Mouse (Mus musculus) gonadal fat pad, adult 2 months (tissue): ENCODE measurements around the gene Sipa1l1. TPM values are rescaled to one million over a fixed set of nuclear protein-coding genes. Genes with fewer than 3 reads are reported as not detected.
"Not testable (repeated sequence)": the region's sequence is repeated elsewhere in the genome, so short reads cannot be mapped to it uniquely, and the experiment has no call there.

ENCODE experiments used
- DNase-seq: peaks from one replicate; pipeline ENCODE4 v3.0.0-alpha.2; 2012; ENCODE audit warnings: low read depth
- polyA plus RNA-seq: library from polyadenylated mRNA; depleted of rRNA; stranded (reverse); fragments of >200 nt; gene quantifications from 2 replicates; pipeline ENCODE4 v1.2.3, GENCODE M21; 2012

The Sipa1l1 gene
- polyA plus RNA-seq, 1 experiment = 26.8 TPM

DNA sequence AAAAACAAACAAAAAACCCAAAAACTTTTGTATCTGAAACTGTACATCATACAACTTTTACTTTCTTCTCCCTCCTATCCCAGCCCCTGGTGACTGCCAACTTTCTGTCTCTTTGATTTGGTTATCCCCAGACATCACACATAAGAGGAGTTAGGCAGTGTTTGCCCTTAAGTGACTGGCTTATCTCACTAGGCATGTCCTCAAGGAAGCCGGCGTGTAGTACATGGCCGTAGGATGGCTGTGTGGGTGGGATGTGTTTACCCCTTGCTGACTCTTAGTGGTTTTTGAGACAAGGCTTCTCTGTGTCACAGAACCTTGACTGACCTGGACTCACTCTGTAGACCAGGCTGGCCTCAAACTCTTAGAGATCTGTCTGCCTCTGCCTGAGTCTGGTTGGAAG is 6.6 kb downstream of the Sipa1l1 start:
- no peak for DNase-seq

DNA sequence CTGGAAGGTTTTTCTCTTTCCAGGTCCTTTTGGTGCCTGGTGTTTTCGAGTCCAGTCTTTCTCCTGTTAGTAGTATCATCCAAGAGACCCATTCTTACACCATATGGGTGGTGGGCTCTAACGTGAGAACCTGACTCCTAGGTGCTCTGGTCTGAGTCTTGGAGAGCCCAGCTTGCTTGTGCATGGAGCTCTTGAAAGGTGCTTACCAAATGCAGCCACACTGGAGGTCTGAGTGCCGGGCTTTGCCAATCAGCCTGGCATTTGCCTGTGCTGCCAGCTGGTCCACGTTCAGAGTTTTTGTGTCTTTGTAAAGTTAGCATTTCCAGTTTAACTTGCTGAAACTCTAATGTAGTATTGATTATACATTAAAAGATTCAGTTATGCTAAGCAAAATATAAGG is 9.5 kb downstream of the Sipa1l1 start:
- no peak for DNase-seq

DNA sequence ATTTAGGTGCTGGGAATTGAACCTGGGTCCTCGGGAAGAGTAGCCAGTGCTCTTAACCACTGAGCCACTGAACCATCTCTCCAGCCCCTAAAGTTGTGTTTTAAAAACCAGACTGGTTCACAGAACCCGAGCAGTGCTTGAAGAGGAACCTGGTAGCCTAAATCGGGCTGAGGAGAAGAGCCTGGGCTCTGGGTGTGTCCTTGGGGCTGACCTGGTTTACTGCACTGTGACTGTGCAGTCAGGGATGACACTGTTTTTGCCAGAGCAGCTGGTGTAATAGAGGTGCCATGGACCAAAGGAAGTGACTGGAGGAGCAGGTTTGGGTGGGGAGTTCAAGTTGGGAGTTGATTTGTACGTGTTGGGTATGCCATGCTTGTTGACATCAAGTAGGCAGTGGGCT is 10.5 kb downstream of the Sipa1l1 start:
- DNase-seq = no peak

DNA sequence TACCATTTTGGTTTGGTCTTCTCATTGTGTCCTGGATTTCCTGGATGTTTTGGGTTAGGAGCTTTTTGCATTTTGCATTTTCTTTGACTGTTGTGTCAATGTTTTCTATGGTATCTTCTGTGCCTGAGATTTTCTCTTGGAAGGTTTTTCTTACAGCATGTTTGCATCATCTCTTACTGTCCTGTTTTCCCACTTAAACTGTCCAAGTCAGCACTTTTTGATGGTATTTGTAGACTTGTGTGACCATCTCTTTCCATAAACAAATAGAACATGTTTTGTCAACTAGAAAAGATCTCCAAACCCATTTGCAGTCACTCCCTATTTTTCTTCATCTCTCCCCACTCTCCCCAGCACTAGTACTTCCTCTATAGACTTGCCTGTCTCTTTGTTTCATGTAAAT is 17.0 kb downstream of the Sipa1l1 start:
- DNase-seq = not testable (repeated sequence)

DNA sequence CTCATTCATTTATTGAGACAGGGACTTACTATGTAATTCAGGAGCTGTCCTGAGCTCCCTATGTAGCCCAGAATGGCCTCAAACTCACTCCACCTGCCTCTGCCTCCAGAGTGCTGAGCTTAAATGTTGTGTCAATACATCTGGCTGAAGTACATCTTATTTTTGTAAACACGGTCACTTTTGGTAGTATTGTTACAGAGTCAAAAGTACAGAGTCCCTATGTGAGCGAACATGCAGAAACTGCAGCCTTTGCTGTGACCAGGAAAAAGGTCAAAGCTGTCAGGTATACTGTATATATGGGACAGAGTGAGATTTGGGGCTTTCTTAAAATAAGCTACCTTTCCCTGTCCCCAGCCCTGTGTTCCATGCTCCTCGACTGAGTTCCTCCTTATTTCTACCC is 17.6 kb downstream of the Sipa1l1 start:
- DNase-seq = no peak

DNA sequence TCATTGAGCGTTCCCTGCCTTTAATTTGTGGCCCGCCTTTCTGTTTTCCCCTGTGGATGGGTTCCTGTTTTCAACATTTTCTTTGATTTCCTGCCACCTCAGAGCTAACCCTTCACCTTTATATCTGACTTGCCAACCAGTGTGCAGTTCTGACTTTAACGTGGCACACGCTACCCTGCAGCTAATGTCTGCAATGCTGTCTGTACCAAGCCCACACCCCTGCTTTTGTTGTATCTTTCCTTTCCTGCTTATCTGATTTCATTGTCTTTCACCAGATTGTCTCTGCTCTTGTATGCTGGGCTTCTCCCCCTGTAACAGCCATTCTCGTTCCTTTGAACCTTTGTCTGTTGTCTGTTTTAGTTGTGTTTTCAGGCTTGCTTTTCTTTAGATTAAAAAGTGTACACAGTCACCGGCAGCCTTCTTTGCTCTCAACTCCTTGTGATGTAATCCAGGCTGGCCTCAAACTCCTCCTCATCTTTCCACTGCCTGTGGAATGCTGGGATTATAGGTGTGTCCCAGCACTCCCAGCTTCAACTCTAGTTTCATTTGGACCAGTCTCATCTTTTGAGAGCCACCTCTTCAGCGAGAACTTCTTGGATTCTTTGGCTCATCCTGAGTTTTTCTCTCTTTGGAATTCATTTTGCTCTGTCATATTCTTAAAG is 18.2 kb downstream of the Sipa1l1 start:
- no peak for DNase-seq

DNA sequence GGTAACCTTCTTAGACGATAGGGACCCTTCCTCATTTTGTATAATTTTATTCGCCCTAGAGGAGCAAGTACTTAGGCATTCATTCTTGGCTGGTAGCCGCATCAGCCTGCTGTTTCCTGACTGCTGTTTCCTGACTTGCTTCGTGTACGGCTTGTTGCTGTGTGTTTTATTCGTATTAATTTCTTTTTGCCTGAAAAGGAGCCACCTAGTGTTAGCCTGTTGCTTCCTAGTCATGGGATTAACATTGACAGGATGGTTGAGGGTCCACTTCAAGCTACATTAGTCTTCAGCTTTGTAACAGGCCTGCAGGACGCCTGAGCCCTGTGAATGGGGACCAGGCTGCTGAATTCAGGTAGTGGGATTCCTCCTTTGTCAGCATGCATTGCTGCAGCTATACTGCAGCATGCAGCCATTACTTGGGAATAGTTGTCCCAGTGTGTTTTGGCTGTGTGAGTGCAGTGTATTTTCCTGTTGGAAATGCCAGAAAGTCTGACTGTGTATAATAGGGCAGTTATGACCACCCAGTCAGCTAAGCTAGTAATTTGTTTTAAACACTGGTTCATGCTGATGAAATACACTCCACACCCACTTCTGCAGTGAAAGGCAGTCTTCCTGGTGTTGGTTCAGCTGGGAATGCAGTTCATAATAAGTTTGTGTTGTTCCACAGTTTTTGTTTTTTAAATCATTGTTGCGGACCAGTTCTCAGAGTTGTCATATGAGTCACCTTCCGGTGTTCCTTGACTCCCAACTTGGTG is 19.4 kb downstream of the Sipa1l1 start:
- no peak for DNase-seq

DNA sequence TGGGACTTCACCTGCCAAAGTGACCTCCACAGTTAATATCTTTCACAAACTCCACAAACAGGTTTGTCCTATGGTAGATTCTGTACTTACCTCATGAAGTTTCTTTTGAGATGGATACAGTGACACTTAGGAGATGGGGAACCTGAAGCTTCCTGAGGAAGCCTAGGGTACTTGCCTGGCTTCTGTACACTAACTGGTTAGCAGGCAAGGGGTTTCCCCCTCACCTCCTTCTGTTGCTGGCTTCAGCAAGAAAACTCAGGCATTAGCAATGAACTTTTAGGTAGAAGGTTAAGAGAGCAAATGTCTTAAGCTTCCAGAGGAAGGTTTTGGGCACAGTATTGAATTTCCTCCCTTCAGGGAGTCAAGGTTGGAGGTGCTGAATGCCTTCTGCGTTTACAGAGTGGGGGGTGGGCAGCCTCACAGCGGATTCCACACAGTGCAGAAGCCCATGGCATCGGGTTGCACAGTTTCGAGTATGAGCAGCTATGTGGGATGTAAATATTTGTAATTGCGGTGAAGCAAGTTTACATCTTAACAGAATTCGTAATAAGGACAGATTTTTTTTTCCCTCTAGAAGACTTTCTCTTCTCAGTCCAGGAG is 20.1 kb downstream of the Sipa1l1 start:
- DNase-seq = no peak

DNA sequence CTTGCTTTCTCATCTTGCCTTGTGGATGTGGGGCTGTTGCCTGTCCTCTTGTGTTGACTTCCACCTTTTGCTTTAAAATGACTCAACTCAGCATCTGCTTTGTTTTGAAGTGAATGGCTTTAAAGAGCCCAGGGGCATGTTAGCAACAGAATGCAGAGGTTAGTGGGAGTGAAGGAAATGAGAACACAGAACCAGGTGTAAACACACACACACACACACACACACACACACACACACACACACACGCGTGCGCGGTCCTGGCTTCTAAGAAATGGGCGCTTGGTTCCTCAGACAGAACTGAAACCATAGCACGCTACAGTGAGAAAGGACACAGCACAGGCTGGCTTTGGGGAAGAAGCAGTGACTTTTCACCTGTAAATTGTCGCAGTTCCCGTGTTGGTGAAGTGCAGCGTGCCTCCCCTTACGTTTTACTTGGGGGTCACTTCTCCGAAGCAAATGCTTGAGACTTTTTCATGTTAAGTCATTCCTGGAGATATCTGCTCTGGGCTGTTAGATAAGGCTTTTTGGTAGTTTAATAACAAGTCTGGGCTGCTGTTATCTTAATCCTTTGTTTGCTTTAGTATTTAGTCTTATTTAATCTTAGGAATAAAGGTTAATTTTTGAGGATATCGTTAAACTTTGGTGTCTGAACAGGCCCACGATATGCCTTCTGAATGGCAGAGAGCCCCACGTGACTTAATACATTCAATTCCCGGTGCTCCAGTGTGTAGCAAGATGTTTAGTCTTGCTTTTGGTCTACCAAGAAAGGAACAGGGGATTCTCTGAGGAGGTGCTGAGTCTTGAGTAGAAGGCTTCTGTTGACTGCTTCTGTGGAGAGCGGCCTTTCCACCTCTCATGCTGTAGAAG is 20.8 kb downstream of the Sipa1l1 start:
- DNase-seq = no peak

DNA sequence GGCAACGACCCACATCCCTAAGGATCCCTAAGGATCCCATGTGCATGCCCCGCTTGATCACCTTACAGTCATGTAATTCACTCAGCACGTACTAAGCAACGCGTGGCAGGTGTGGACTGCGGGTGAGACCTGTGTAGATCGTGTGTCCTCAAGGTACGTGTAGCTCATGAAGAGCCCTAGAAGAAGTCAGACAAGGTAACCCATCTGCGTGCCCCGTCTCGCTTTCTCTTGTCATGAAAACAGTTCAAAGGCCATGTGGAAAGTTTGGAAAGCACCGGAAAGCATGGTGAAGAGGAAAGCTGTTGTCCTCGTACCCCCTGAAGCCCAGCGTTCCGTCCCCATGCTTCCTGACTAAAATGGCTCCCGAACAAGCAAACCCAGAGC is 21.5 kb downstream of the Sipa1l1 start:
- DNase-seq = no peak

DNA sequence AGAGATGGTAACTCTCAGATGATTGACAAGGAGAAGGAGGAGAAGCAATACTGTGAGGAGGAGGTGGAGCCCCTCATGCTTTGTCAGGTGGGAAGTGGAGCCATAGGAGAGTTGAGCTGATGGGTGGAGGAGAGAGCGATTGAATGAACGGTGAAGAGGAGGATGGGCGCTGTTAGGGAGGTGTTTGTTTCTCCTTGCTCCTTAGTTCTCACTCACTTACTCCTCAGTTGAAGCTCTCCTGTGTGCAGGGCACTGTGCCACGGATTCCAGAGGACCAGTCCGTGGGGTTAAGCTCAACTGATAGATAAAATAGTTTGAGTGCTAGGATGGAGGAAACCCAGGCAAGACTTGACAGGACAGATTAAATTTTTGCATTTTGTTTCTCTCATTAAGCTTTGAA is 22.6 kb downstream of the Sipa1l1 start:
- no peak for DNase-seq

DNA sequence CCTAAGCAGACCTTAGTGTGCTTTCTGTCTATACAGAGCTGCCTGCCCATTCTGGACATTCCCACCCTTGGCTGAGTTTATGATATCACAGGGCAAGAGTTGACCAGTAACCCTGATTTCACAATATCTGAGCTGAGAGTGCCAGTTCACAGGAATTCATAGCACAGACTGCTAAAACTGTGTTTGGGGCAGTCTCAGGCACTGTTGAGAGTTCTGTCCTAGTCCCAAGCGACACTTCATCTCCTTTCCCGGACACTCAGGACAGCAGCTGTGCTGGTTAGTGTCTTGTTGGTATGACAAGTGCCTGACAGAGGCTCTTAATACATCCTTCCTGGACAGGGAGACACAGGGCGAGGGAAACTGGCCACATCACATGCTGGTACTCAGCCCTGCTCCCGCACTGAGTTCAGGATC is 23.5 kb downstream of the Sipa1l1 start:
- DNase-seq = no peak

DNA sequence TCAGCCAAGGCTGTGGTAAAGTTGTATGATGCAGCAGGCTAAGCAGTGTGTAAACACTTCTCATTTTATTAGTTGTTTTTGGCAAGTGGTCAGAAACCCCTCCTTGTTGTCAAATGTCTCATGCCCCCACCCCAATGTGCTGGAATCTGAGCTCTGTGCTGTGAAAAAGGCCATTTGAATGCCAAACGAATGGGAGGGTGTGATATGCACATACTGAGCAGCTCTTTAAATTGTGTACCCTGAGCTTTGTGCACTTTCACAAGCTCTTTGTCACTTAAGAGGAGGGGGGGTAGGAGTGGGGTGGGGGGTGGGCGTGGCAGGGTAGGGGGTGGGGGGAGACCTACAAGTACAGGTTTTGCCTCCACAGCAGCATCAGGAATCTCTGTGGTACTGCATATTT is 24.4 kb downstream of the Sipa1l1 start:
- DNase-seq = no peak

DNA sequence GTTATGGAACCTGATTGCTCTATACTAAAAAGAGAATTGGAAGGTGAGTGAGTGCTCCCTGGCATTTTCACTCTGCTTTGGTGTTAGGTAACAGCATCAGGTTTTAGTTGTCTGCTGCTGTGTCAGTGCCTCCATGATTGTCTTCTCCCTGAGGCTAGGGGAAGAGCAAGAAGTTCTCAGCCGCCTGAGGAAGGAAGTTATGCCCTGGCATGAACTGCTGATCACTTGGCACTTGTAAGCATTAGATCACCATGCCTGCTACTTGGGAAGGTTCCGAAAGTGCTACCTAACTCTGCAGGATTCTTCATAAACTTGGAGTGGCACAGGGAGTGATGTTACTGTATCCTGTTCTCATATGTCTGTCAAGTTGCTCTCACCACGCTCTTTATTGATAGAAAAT is 25.8 kb downstream of the Sipa1l1 start:
- no peak for DNase-seq

DNA sequence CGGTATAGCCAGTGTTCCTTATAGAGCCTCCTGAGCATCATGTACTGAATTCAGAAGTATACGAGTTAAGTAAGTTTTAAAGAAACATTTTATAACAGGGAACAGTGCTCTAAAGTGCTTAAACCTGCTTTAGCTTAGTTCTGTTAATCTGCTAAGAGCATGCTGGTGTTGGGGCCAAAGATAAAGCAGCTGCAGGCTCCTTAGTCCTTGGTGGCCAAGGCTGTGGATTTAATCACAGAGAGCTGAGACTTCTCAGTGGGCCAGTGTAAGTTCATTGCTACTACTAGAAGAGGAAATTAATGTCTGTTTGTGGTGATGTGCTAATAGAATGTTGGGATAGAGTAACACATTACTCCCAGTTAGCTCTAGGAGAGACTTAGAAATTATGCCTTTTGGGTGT is 27.1 kb downstream of the Sipa1l1 start:
- DNase-seq = no peak

DNA sequence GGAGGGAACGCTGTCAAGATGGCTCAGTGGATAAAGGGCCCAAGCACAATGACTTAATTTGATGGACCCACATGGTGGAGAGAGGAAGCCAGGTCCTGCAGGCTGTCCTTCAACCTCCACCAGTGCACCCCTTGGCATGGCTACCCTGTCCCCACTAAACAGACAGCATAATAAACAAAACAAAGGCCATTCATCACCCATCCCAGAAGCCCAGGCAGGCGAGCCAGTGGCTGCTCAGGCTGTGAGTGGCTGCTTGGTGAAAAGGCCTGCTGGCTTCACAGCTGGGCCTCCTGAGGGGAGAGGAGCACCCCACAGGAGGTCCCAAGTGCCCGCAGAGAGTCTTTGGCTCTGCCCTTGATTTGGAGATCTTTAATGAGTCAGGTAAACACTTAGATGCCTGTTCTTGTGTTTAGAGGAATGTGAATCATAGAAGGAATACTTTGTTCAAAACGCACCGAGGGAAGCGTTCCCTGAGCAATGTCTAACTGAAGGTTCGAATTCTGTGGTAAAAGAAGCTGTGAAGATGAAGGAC is 27.6 kb downstream of the Sipa1l1 start:
- no peak for DNase-seq

DNA sequence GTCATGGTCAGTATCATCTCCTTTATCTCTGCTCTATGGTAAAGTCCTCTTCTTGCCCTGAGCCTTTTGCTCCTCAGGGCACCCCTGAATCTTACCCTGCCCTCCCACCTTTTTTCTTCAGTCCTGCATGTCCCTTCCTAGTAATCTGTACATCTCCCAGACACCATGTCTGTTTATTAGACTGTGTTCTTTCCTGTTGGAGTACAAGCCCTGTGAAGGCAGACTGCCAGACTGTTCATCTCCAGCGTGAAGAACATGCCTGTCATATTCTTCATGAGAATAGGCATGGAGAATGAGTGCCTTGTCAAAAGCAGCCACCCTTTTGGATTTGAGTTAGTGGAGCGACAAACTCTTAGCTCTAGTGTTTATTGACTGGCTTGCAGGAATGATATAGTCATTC is 28.1 kb downstream of the Sipa1l1 start:
- no peak for DNase-seq

DNA sequence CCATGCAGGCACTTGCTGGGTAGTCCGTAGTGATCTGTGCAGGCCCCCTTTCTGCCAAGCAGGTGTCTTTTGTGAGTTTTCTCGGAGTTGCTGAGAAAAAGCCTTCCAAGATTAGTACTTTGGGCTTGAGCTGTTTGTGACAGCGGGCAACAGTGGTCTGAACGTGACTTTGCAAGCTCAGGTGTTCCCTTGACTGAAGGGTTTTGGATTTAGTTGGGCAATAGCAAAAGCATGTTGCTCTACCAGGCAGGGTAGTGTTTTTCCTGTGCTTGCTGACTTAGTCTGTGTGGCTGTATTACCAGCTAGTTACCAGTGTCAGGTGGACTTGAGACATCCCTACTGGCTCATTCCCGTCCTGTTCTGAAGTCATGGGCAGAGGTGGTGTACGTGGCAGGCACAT is 30.2 kb downstream of the Sipa1l1 start:
- no peak for DNase-seq

DNA sequence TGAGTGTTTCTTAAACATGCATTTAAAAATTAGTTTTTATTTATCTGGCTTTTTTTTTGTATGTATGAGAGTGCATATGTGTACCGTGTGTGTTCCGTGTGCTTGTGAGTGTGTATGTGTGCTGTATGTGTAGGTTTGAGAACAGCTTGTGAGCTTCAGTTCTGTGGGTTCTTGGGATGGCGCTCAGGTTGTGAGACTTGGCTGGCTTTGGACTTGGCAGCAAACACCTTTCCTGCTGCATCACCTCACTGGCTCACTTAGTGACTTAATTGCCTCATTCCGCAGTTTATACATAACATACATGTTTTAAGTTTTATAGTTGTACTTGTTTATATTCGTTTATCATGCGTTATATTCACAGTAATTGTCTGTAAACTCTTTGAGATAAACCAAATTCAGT is 35.0 kb downstream of the Sipa1l1 start:
- no peak for DNase-seq

DNA sequence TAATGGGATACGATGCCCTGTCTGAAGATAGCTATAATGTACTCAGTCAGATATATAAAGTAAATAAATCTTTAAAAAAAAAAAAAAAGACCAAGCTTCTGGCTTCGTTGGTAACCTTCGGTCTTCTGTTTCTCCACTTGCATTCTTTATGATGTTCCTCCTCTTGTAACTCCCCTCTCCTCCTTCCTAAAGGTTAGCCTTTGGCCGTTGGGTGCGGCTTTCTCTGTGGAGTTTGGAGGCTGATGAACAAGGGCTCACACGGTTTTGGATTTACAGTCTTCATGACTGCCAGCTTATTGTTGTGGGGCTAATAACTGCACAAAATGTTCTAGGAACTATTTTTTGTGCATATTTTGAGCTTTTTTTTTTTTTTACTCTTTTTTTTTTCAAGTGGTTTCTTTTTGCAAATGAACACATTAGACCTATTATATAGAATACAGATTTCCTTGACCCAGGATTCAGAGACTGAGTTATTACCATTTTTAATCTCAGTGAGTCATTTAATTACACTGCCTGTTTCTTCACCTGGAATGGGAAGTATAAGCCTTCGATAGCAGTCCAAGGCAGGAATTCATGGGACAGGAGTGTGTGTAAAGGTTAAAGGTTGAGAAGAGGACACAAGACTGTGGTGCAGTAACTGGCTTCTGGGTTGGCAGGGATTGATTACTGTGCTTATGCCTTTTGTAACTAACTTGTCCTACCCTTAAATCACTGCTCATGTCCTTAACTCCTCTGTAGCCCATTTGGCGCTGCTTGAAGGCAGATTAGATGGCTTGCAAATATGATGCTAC is 37.9 kb downstream of the Sipa1l1 start:
- no peak for DNase-seq

DNA sequence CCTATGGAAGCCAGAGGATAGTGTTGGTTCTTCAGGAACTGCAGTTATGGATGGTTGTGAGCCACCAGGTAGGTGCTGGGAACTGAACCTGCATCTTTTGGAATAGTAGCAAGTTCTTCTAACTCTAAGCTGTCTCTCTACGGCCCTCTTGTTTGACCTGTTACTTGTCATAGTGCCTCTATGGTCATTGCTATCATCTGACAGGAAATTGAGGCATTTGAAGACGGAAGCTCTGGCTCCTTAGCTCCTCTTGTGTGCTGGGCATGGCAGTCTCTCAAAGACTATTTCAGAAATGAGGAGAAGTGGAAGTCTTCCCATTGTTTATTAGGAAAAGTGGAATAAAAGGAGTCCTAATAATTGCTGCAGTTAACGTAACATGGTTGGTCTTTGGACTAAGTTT is 38.9 kb downstream of the Sipa1l1 start:
- no peak for DNase-seq
